Mouse (Mus musculus): ENCODE measurements around the gene Vsx1. TPM values are rescaled to one million over a fixed set of nuclear protein-coding genes. Genes with fewer than 3 reads are reported as not detected.
A peak's percentile ranks its signal among the peaks of the same experiment; 100 is the strongest.

The Vsx1 gene
- polyA plus RNA-seq, 1 experiment from 2014 or later: not detected

DNA sequence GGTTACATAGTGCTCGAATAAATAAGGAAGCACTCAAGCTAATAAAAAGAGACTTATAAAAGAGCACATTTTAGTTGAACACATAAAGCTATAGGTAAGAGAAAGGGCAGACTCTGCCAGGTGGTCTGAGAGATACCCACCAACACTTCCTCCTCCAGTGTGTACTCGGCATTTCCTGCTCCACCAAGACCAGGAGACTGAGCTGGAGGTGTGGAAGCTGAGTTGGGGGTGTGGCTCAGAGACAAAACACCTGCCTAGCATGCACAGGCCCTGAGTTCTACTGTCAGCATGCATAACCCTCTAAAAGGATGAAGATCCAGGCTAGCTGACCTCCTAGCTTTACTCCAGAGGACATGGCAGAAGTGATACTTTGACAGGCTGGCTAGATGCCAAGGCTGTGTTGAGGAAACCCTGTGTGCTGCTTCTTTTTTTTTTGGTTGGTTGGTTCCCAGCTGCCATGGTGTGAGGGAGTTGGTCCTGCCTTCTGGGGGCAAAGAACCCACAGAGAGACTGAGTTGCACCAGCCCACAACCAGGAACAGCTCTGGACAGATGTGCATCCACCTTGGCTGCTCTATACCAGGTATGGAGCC lies 19.6 kb downstream of the Vsx1 start:
- no peak overlapping the region for H3K9ac ChIP-seq (ENCODE audit: low read depth, low read length)
- no peak for ATAC-seq (ENCODE audit: low FRiP score, low TSS enrichment)
- no peak overlapping the region for H3K27ac ChIP-seq (ENCODE audit: low read depth, low read length)
- no peak overlapping the region for H3K4me2 ChIP-seq (replicated peaks; ENCODE audit: low read depth, low read length)
- H3K4me1 ChIP-seq (ENCODE audit: control insufficient read depth, insufficient read depth, low read length): peaks cover 3% of the 10 kb centered on the region; the same call in 1 of the 2 replicates
- no peaks in the 10 kb centered on the region for H3K36me3 ChIP-seq (ENCODE audit: control insufficient read depth, insufficient read depth, low read length)
- no peak overlapping the region for H3K4me3 ChIP-seq (ENCODE audit: low read length)
- 82% methylated on average over 2 of the region's 2 CpGs for WGBS
- no peaks in the 10 kb centered on the region for H3K9me3 ChIP-seq (ENCODE audit: control insufficient read depth, low read length)
- peaks cover 9% of the 10 kb centered on the region for H3K27me3 ChIP-seq (ENCODE audit: control insufficient read depth, insufficient read depth, low read length)

GRCm38 (mm10) chr2:150668956-150669355 lies 20.2 kb downstream of the Vsx1 start:
- Histone ChIP-seq H3K4me1 (ENCODE audit: control insufficient read depth, insufficient read depth, low read length) (peaks cover 3% of the 10 kb centered on the region; the same call in 1 of the 2 replicates), H3K27ac (ENCODE audit: low read depth, low read length) (no peak overlapping the region), H3K9ac (ENCODE audit: low read depth, low read length) (no peak overlapping the region), H3K27me3 (ENCODE audit: control insufficient read depth, insufficient read depth, low read length) (peaks cover 9% of the 10 kb centered on the region), H3K4me3 (ENCODE audit: low read length) (no peak overlapping the region), H3K4me2 (replicated peaks; ENCODE audit: low read depth, low read length) (no peak overlapping the region), H3K36me3 (ENCODE audit: control insufficient read depth, insufficient read depth, low read length) (no peaks in the 10 kb centered on the region), H3K9me3 (ENCODE audit: control insufficient read depth, low read length) (no peaks in the 10 kb centered on the region)
- WGBS: 78% methylated on average over 5 of the region's 5 CpGs
- no peak for ATAC-seq (ENCODE audit: low FRiP score, low TSS enrichment)

DNA sequence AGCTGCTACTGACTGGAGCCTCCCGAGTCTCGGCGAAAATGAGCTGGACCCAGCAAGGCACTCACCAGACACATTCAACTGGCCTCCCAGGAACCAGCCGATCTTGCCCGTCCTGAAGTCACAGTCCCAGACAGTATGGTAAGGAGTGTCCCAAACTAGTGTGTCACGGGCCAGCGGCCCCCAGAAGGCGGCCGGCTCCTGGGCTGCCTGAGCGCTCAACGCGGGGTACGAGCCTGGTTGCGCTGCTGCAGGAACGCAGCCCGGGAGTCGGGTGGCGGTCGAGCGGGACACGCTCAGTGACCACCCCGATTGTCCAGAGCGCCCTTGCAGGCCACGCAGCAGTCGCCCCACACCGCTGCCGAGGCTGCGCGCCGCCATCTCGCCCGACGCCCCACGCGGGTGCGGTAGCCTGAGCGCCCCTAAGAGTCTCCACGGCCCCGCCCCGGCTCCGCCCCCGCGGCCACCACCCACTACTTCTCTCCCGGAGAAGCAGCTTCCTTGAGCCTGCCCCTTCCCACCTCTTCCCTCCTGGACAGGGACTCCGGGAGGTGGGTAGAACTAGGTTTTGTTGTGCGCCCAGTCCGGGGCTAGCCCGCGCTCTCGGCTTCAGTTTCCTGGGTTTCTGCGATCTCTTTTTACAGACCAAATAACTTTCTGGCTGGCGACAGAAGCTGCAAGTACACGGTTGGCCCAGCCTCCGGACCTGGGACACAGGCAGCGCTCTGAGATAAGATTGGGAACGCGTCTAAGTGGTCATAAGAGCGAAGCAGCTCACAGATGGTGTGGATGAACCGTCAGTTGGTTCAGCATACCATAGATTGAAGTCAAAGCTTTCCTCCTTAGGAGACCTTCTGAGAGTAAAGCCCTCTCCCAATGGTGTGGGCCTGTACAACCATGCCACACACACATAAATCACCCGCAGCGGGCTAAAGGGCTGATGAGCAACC lies 21.1 kb downstream of the Vsx1 start, which contains the start of gene Acss1:
Gene Acss1, minus strand, starts transcription at position 681 of the 947 bp plus-strand sequence.
- peaks cover 3% of the 10 kb centered on the region; the same call in 1 of the 2 replicates for H3K4me1 ChIP-seq (ENCODE audit: control insufficient read depth, insufficient read depth, low read length)
- no peaks in the 10 kb centered on the region for H3K36me3 ChIP-seq (ENCODE audit: control insufficient read depth, insufficient read depth, low read length)
- 2% methylated on average over 61 of the region's 61 CpGs for WGBS
- H3K4me3 ChIP-seq (ENCODE audit: low read length): peak within 1 kb of the TSS; percentile 64
- H3K27ac ChIP-seq (ENCODE audit: low read depth, low read length): no peak within 1 kb of the TSS
- H3K27me3 ChIP-seq (ENCODE audit: control insufficient read depth, insufficient read depth, low read length): peaks cover 9% of the 10 kb centered on the region
- peak within 1 kb of the TSS; percentile 64 for H3K9ac ChIP-seq (ENCODE audit: low read depth, low read length)
- peak; percentile 88 for ATAC-seq (ENCODE audit: low FRiP score, low TSS enrichment)
- no peaks in the 10 kb centered on the region for H3K9me3 ChIP-seq (ENCODE audit: control insufficient read depth, low read length)
- peak within 1 kb of the TSS; percentile 96 for H3K4me2 ChIP-seq (replicated peaks; ENCODE audit: low read depth, low read length)

- Histone ChIP-seq H3K27ac (ENCODE audit: low read depth, low read length) (no peak overlapping the region), H3K4me3 (ENCODE audit: low read length) (peak overlapping the region; percentile 64), H3K4me1 (ENCODE audit: control insufficient read depth, insufficient read depth, low read length) (peaks cover 3% of the 10 kb centered on the region; the same call in 1 of the 2 replicates), H3K9ac (ENCODE audit: low read depth, low read length) (peak overlapping the region; percentile 64; the same call in 1 of the 2 replicates), H3K9me3 (ENCODE audit: control insufficient read depth, low read length) (no peaks in the 10 kb centered on the region), H3K4me2 (replicated peaks; ENCODE audit: low read depth, low read length) (peak overlapping the region; percentile 96), H3K27me3 (ENCODE audit: control insufficient read depth, insufficient read depth, low read length) (peaks cover 9% of the 10 kb centered on the region), H3K36me3 (ENCODE audit: control insufficient read depth, insufficient read depth, low read length) (no peaks in the 10 kb centered on the region)
- WGBS: 2% methylated on average over 17 of the region's 17 CpGs
- no peak for ATAC-seq (ENCODE audit: low FRiP score, low TSS enrichment)
These were observed 21.9 kb downstream of the Vsx1 start for GRCm38 (mm10) chr2:150667065-150667819.

GRCm38 (mm10) chr2:150666723-150667064 lies 22.5 kb downstream of the Vsx1 start:
- H3K4me1 ChIP-seq (ENCODE audit: control insufficient read depth, insufficient read depth, low read length): peaks cover 3% of the 10 kb centered on the region; the same call in 1 of the 2 replicates
- no peaks in the 10 kb centered on the region for H3K36me3 ChIP-seq (ENCODE audit: control insufficient read depth, insufficient read depth, low read length)
- peak overlapping the region; percentile 96; the same call in 1 of the 2 replicates for H3K4me2 ChIP-seq (replicated peaks; ENCODE audit: low read depth, low read length)
- H3K27ac ChIP-seq (ENCODE audit: low read depth, low read length): no peak overlapping the region
- peaks cover 9% of the 10 kb centered on the region for H3K27me3 ChIP-seq (ENCODE audit: control insufficient read depth, insufficient read depth, low read length)
- no peak for ATAC-seq (ENCODE audit: low FRiP score, low TSS enrichment)
- 51% methylated on average over 7 of the region's 7 CpGs for WGBS
- H3K9me3 ChIP-seq (ENCODE audit: control insufficient read depth, low read length): no peaks in the 10 kb centered on the region
- H3K9ac ChIP-seq (ENCODE audit: low read depth, low read length): no peak overlapping the region
- H3K4me3 ChIP-seq (ENCODE audit: low read length): peak overlapping the region; percentile 64; the same call in 1 of the 2 replicates

- ATAC-seq (ENCODE audit: low FRiP score, low TSS enrichment): no peak
- 52% methylated on average over 10 of the region's 10 CpGs for WGBS
- no peak overlapping the region for H3K27ac ChIP-seq (ENCODE audit: low read depth, low read length)
- H3K27me3 ChIP-seq (ENCODE audit: control insufficient read depth, insufficient read depth, low read length): peaks cover 9% of the 10 kb centered on the region
- no peak overlapping the region for H3K9ac ChIP-seq (ENCODE audit: low read depth, low read length)
- no peaks in the 10 kb centered on the region for H3K9me3 ChIP-seq (ENCODE audit: control insufficient read depth, low read length)
- peaks cover 3% of the 10 kb centered on the region; the same call in 1 of the 2 replicates for H3K4me1 ChIP-seq (ENCODE audit: control insufficient read depth, insufficient read depth, low read length)
- H3K4me3 ChIP-seq (ENCODE audit: low read length): no peak overlapping the region
- H3K36me3 ChIP-seq (ENCODE audit: control insufficient read depth, insufficient read depth, low read length): no peaks in the 10 kb centered on the region
- no peak overlapping the region for H3K4me2 ChIP-seq (replicated peaks; ENCODE audit: low read depth, low read length)
These were observed 23.4 kb downstream of the Vsx1 start for GRCm38 (mm10) chr2:150665534-150666451.

GRCm38 (mm10) chr2:150665006-150665405 lies 24.2 kb downstream of the Vsx1 start:
- Histone ChIP-seq H3K4me2 (replicated peaks; ENCODE audit: low read depth, low read length) (no peak overlapping the region), H3K27me3 (ENCODE audit: control insufficient read depth, insufficient read depth, low read length) (peaks cover 9% of the 10 kb centered on the region), H3K4me1 (ENCODE audit: control insufficient read depth, insufficient read depth, low read length) (peaks cover 3% of the 10 kb centered on the region; the same call in 1 of the 2 replicates), H3K9ac (ENCODE audit: low read depth, low read length) (no peak overlapping the region), H3K36me3 (ENCODE audit: control insufficient read depth, insufficient read depth, low read length) (no peaks in the 10 kb centered on the region), H3K27ac (ENCODE audit: low read depth, low read length) (no peak overlapping the region), H3K4me3 (ENCODE audit: low read length) (no peak overlapping the region), H3K9me3 (ENCODE audit: control insufficient read depth, low read length) (no peaks in the 10 kb centered on the region)
- no peak for ATAC-seq (ENCODE audit: low FRiP score, low TSS enrichment)
- WGBS: 44% methylated on average over 2 of the region's 2 CpGs

All from kidney, embryonic 14.5 days (tissue).